Mouse (Mus musculus) heart, postnatal 14 days (tissue): ENCODE results near the gene Olfr713. TPM values are rescaled to one million over a fixed set of nuclear protein-coding genes. Genes with fewer than 3 reads are reported as not detected.

Experiments
- DNase-seq, 2 experiments: peaks; one replicate each; pipeline ENCODE4 v3.0.0; 2021 to 2022
- intact Hi-C: fragments of 180-260 bp; cut with DNase I; formaldehyde crosslinking; loops from one replicate; pipeline ENCODE4 v1.15.1; 2025
- long read RNA-seq, 2 experiments: library from polyadenylated mRNA; stranded (forward); transcript quantifications; one replicate each; pipeline ENCODE4 v2.0.0; 2021
- total RNA-seq, 2 experiments: library from RNA; stranded (reverse); gene quantifications; 2 replicates each; pipeline ENCODE4 v1.2.3; 2021

Gene Olfr713
- not detected for total RNA-seq
- long read RNA-seq, experiment 1 = 0 reads
- long read RNA-seq, experiment 2 = 0 reads

GRCm38 (mm10) chr7:107030874-107031273 lies at the start of gene Olfr713:
TSS of gene Olfr713 (plus strand) at chr7:107031174.
- no peak for DNase-seq
- intact Hi-C loops = no loop called here

- DNase-seq = no peak
- intact Hi-C loops = no loop called here
Measured at GRCm38 (mm10) chr7:106985236-106985635, 45.7 kb upstream of the Olfr713 start.

GRCm38 (mm10) chr7:107000798-107001197 lies 30.2 kb upstream of the Olfr713 start:
- no peak for DNase-seq
- intact Hi-C loops = no loop called here

- intact Hi-C loops = no loop called here
- DNase-seq = no peak
Measured at GRCm38 (mm10) chr7:107004169-107004568, 26.8 kb upstream of the Olfr713 start.

- intact Hi-C loops = no loop called here
- DNase-seq = no peak
Measured at GRCm38 (mm10) chr7:107005972-107006371, 25.0 kb upstream of the Olfr713 start, which contains the start of gene Olfr2. TSS of gene Olfr2 (minus strand) at chr7:107006072.

- DNase-seq = no peak
- intact Hi-C loops = no loop called here
Measured at GRCm38 (mm10) chr7:107039934-107040563, 9.1 kb downstream of the Olfr713 start.

DNA sequence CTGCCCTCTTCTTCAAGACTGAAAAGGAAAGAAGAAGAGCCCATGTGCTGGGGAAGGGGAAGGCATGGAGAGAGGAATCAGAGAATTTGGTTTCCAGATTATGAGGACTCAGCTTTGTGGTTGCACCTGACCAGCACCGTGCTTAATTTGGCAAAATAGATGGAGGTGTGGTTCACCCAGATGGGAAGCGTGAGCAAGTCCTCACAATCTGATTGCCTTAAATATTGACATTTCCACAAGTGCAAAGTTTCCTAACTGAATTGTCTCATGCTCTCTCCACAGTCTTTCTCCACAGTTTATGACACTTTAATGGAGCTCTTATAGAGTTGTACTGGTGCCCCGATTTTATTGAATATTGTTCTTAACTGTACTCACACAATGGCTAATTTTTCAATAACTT lies 12.2 kb downstream of the Olfr713 start:
- no peak for DNase-seq
- intact Hi-C loops = no loop called here

GRCm38 (mm10) chr7:107044407-107044806 lies 13.4 kb downstream of the Olfr713 start:
- intact Hi-C loops = no loop called here
- no peak for DNase-seq

GRCm38 (mm10) chr7:107045833-107046232 lies 14.9 kb downstream of the Olfr713 start:
- intact Hi-C loops = no loop called here
- peak in 1 of 2 experiments; percentile 58 for DNase-seq

DNA sequence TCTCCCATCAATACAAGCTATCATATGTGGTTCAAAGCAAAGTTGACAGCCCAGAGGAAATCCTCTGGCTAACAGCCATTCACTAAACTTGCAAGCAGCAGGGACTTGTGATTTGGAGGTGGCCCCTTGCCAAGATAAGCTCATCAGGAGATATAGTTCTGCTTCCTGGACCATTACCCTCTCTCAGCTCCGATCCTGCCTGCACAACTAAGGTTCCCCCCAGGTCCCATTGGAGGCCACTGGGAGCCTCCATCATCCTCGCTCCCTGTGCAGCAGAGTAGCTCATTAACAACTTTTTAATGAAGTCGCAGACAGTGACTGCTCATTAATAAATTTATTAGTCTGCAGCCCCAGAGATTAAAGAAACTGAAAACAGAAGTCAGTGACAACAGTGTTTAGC lies 16.6 kb downstream of the Olfr713 start:
- intact Hi-C loops = no loop called here
- no peak for DNase-seq

DNA sequence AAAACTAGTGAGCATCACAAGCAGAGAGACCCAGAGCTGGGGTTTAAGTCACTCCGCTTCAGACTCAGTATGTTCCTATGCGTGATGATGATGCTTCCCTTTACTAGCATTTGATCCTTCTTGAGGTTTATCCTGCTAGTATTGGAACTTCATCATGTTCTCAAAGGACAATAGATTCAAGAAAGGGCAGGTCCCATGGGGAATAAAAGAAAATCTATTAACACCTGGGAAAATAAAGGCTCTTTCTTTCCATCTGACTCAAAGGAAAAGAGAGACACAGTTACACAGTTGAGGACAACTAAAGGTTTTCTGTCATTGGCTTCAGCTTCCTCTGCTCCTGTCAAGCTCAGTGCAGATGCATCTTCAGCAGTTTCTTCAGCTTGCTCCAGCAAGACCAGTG lies 39.7 kb downstream of the Olfr713 start, which contains the start of gene Olfr714:
Gene Olfr714 (plus strand): TSS at position 301 of the 400 bp plus-strand sequence.
- DNase-seq = no peak
- intact Hi-C loops = no loop called here

Other genes with a start within 250 kb of the Olfr713 start
- gene Olfr699, start 238.0 kb upstream of the Olfr713 start, total RNA-seq = not detected
- not detected for gene Olfr700, start 222.3 kb upstream of the Olfr713 start, total RNA-seq
- not detected for gene Olfr701, start 217.0 kb upstream of the Olfr713 start, total RNA-seq
- gene Olfr702, start 197.3 kb upstream of the Olfr713 start, total RNA-seq = not detected
- not detected for gene Olfr703, start 187.8 kb upstream of the Olfr713 start, total RNA-seq
- gene Olfr704, start 168.0 kb upstream of the Olfr713 start, total RNA-seq = not detected
- not detected for gene Olfr705, start 154.3 kb upstream of the Olfr713 start, total RNA-seq
- not detected for gene Olfr706, start 143.0 kb upstream of the Olfr713 start, total RNA-seq
- not detected for gene Olfr707, start 129.9 kb upstream of the Olfr713 start, total RNA-seq
- not detected for gene Olfr1532-ps1, start 123.2 kb upstream of the Olfr713 start, total RNA-seq
- not detected for gene Olfr709-ps1, start 99.0 kb upstream of the Olfr713 start, total RNA-seq
- gene Olfr710, start 82.9 kb upstream of the Olfr713 start, total RNA-seq = not detected
- not detected for gene Olfr6, start 67.2 kb upstream of the Olfr713 start, total RNA-seq
- gene Olfr711, start 55.7 kb upstream of the Olfr713 start, total RNA-seq = not detected
- gene Olfr2, start 25.1 kb upstream of the Olfr713 start, total RNA-seq = not detected
- not detected for gene Olfr714, start 39.8 kb downstream of the Olfr713 start, total RNA-seq
- gene Olfr17, start 62.0 kb downstream of the Olfr713 start, total RNA-seq = not detected
- not detected for gene Olfr715b, start 79.2 kb downstream of the Olfr713 start, total RNA-seq
- not detected for gene Olfr715, start 99.9 kb downstream of the Olfr713 start, total RNA-seq
- gene Olfr716, start 107.2 kb downstream of the Olfr713 start, total RNA-seq = not detected
- not detected for gene Nlrp14, start 135.8 kb downstream of the Olfr713 start, total RNA-seq
- under 1 TPM; 0.19 to 0.20 TPM for gene Rbmxl2, start 178.3 kb downstream of the Olfr713 start, total RNA-seq